Mouse (Mus musculus): ENCODE measurements around the gene Col15a1.

DNA sequence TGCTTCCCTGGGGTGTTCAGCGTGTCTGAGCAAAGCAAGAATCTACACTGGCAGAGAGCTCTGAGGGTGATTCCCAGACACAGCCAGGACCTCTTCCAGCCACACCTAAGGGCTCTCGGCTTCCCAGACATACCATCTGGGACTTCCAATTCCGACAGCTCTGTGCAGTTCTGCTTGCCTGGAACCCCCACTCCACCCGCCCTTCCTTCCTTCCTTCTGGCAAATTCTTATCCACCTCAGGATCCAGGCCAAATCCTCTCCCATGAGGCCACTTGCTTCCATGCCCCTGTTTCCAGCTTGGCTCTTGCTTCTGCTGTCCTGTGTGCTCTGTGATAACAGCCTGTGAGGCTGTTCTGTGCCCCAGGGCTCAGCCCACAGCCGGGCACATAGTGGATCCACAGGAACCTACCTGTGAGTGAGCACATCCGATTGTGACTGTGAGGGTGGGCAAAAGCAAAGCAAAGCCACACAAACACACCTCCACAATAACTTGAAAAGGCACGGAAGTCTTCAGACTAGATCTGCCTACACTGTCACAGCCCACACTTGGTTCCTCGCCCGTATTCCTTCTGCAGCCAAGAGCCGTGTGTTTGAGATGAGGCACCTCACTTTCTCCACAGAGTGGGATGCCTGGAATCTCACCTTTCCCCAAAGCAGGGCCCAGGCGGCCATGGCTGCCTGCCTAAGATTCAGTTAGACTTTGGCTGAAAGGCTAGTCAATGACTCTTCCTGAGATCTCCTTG is 43.9 kb downstream of the Col15a1 start:
- TF ChIP-seq CTCF (IDR thresholded peaks at IDR 0.05; ENCODE audit: borderline replicate concordance, extremely low read depth, insufficient read depth, insufficient read length) (no peak), POLR2A (IDR thresholded peaks at IDR 0.05; ENCODE audit: borderline replicate concordance, extremely low read depth, insufficient read depth, insufficient read length, poor library complexity, severe bottlenecking) (no peak)
